Mouse (Mus musculus) spleen, adult 2 months (tissue): ENCODE results near the gene H2-M10.2.

Experiments
- CTCF ChIP-seq: fragments of 200-500 bp; IDR thresholded peaks from 2 replicates; pipeline ENCODE4 v1.5.1; 2011; ENCODE audit warnings: mild to moderate bottlenecking, inconsistent platforms; ENCODE audit not compliant: insufficient read depth, insufficient read length, insufficient replicate concordance; ENCODE audit errors: extremely low read depth
- POLR2A ChIP-seq: fragments of 200-500 bp; IDR thresholded peaks from 2 replicates; pipeline ENCODE4 v1.6.1; 2011; ENCODE audit warnings: low read depth, low read length, inconsistent platforms

GRCm38 (mm10) chr17:36264273-36264925 lies 21.9 kb downstream of the H2-M10.2 start:
- no peak for TF ChIP-seq CTCF
- no peak for TF ChIP-seq POLR2A
